Mouse (Mus musculus): ENCODE measurements around the gene Defb19. TPM values are rescaled to one million over a fixed set of nuclear protein-coding genes. Genes with fewer than 3 reads are reported as not detected.

Gene Defb19
- total RNA-seq, 2 experiments from 2014 or later: not detected

Other genes with a start within 250 kb of the Defb19 start
- 100 to 1,000 TPM; 107 to 116 TPM for gene Rbck1, start 247.7 kb downstream of the Defb19 start, total RNA-seq (2021)
- under 1 TPM; 0.34 to 0.99 TPM for gene Trib3, start 236.3 kb downstream of the Defb19 start, total RNA-seq (2021)
- gene Nrsn2, start 203.7 kb downstream of the Defb19 start, total RNA-seq (2021): 10 to 100 TPM; 38.3 to 57.6 TPM
- 10 to 100 TPM; 17.9 to 22.0 TPM for gene Sox12, start 182.2 kb downstream of the Defb19 start, total RNA-seq (2021)
- gene Zcchc3, start 165.3 kb downstream of the Defb19 start, total RNA-seq (2021): 10 to 100 TPM in 1 of 2 experiments, 1 to 10 TPM in 1; 8.7 to 11.9 TPM
- gene 6820408C15Rik, start 164.7 kb downstream of the Defb19 start, total RNA-seq (2021): 1 to 10 TPM; 3.1 to 3.3 TPM
- not detected for gene Defb23, start 115.7 kb downstream of the Defb19 start, total RNA-seq (2021)
- not detected for gene Defb20, start 103.2 kb downstream of the Defb19 start, total RNA-seq (2021)
- gene Defb22, start 90.2 kb downstream of the Defb19 start, total RNA-seq (2021): not detected
- gene Defb26, start 68.6 kb downstream of the Defb19 start, total RNA-seq (2021): not detected
- not detected for gene Defb28, start 62.1 kb downstream of the Defb19 start, total RNA-seq (2021)
- not detected for gene Defb29, start 40.2 kb downstream of the Defb19 start, total RNA-seq (2021)
- not detected for gene Gm17416, start 11.0 kb downstream of the Defb19 start, total RNA-seq (2021)
- gene Defb21, start 7.6 kb downstream of the Defb19 start, total RNA-seq (2021): not detected
- not detected for gene Defb45, start 19.1 kb upstream of the Defb19 start, total RNA-seq (2021)
- gene Defb36, start 24.0 kb upstream of the Defb19 start, total RNA-seq (2021): not detected
- gene Defb25, start 42.7 kb upstream of the Defb19 start, total RNA-seq (2021): not detected
- gene Rem1, start 46.6 kb upstream of the Defb19 start, total RNA-seq (2021): under 1 TPM; 0.90 to 0.99 TPM
- gene H13, start 89.1 kb upstream of the Defb19 start, total RNA-seq (2021): 10 to 100 TPM; 90.8 to 90.9 TPM
- 10 to 100 TPM; 17.9 to 20.4 TPM for gene Mcts2, start 106.7 kb upstream of the Defb19 start, total RNA-seq (2021)
- gene Id1, start 155.9 kb upstream of the Defb19 start, total RNA-seq (2021): 10 to 100 TPM; 19.5 to 26.4 TPM
- gene Cox4i2, start 173.9 kb upstream of the Defb19 start, total RNA-seq (2021): 1 to 10 TPM; 2.3 to 2.8 TPM